Mouse (Mus musculus): ENCODE measurements at regions not wholly inside any gene's neighbourhood (a gene's known extent, or its start where the extent isn't known, plus 50 kb on each side); places are given as distances from the start of the nearest gene placed in this dataset.

- TF ChIP-seq CTCF (IDR thresholded peaks at IDR 0.05; ENCODE audit: borderline replicate concordance, extremely low read depth, insufficient read depth, insufficient read length) = no peak
- no peak for TF ChIP-seq POLR2A (IDR thresholded peaks at IDR 0.05; ENCODE audit: borderline replicate concordance, extremely low read depth, insufficient read depth, insufficient read length, poor library complexity, severe bottlenecking)
These were observed 155.9 kb upstream of the Ncam1 start for GRCm38 (mm10) chr9:49954601-49955000.

Measured in brain, embryonic 14.5 days (tissue).